Mouse (Mus musculus): Measurements from ENCODE around the gene Hs3st5.
A peak's percentile ranks its signal among the peaks of the same experiment; 100 is the strongest.
"Not testable (repeated sequence)": the region's sequence is repeated elsewhere in the genome, so short reads cannot be mapped to it uniquely, and the experiment has no call there.

Gene Hs3st5

DNA sequence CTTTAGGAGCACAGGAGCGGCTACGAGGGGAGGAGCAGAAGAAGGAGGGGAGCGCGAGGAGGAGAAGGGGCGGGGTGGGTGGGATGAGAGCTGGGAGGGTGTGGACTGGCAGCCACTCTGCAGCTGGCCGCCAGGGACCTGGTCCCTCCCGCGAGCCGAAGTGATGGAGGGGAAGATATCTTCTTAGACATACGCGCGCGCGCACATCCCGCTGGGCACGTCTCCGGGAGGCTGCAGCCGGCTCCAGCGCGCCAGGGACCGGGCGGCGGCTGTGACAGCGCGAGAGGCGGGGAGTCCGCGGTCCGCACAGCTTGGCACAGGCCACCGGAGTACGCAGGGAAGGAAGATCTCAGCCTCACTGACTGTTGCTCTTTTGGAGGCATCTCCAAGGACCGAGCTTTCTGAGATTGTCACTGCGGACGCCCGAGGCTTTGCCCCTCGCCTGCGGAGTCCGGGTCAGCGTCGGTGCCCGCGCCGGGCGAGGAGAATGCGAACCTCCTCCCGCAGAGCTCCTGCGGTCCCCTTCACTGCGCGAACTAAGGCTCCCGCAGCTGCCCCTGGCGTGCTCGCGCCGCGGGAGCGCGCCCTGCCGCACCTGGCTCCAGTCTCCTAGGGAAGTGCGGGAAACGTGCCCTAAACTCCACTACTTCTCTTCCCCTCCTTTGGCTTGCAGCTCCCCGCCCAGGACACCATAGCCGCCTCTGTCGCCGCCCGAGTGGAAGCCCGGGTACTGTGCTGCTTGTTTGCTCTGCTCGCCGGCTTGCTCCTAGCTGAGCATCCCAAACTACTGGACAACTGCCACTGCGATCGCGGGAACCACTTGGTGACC lies at the start of gene Hs3st5:
TSS of gene Hs3st5 (plus strand) at position 88 of the 829 bp plus-strand sequence.
- DNase-seq (ENCODE audit: low read depth), result no peak

DNA sequence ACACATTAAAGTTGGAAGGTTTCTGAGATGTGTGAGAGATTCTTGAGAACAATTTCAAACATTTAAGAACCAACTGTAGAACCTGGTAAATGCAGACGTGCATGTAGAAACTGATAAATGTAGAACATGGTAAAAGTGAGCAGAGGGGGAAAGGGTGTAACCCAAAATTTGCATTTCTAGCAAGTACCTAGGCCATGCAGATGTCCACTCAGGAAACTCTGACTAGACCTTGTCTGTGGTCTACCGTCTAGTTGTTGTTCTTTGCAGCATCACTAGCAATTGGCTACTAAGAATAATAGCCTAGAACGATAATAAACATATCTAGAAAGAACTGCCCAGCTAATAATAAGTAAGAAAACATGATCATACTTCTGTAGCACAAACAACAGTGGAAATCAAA lies 38.0 kb upstream of the Hs3st5 start:
- DNase-seq (ENCODE audit: low read depth), result no peak

DNA sequence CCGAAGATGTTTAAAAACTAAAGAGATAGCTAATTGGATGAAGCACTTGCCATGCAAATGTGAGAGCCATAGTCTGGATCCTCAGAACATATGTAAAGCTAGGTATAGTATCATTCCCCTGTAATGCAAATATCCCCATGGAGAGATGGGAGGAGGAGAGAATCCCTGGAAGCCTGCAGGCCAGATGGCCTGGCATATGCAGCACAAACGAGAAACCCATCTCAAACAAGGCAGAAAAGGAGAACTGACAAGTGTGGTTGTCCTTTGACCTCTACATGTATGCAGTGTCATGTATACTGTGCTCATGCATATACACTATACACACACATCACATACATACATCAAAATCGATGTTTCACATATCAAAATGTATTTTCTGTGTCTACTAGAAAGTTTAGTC lies 35.5 kb upstream of the Hs3st5 start:
- no peak for DNase-seq (ENCODE audit: low read depth)

DNA sequence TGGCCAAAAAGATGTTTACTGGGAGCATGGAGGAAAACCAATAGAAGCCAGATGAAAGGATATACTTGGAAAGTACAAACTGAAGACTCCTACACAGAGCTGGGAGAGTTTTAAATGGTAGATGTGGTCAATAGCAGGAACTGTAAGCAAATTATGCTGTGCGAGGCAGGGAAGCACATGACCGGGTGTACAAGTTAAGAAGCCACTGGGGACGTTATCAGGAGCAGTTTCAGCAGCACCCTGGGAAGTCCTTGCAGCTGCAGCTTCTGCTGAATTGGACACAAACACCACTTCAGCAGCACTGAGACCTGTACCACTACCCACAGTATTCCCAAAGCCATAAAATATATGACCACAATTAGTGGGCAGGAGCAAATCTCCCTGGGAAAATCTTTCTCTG lies 31.8 kb upstream of the Hs3st5 start:
- DNase-seq (ENCODE audit: low read depth), result no peak

DNA sequence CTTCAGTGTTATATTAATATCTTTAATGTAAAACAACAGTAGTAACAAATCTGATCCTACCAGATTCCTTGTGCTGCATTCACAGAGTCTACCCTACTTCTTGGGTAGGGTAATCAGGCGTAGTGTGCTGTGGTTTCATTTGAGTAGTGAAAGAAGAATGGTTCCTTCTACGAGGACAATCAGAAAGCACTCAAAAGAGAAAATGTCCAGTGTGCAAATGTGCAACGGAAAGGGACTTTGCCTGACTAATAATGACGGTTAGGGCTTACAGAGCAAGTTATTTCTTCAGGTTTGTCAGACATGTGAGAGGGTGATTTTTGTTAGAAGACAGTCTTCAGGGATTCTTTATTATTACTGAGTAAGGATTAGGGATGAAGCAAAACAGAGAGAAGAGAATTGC lies 29.1 kb upstream of the Hs3st5 start:
- no peak for DNase-seq (ENCODE audit: low read depth)

DNA sequence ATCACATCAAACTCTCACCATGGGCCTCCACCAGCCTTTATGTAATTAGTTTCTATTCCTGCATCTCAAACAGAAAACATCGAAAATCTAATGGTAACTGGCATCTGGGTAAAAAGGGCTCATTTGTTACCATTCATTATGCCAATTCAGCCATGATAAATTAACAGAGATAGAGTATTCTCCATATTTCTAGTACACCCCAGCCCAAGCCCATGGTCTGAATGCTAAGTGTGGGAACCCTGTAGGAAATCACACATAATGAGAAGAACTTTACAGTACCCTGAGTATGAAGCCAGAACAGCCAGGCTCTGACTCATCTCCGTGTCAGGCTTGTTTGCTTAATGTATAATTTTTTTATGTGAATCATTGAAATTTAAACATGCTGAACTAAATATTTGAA lies 23.3 kb upstream of the Hs3st5 start:
- no peak for DNase-seq (ENCODE audit: low read depth)

DNA sequence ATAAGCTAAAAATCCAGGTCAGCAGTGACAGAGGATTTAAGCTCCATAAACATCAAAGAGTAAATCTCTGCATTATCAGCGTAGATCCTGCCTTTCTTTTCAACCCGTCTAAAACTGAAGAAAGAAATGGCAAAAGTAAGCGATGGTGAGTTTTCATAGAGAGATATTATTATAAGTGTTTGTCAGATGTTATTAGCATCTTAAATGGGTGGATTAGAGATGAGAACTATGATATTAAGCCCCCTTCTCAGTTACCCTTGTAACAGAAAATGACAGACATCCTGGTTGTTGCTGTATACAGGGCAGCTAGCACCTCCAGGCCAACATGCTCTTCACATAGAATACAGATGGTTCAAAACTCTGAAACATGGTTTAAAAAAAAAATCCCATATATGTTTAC lies 22.6 kb upstream of the Hs3st5 start:
- DNase-seq (ENCODE audit: low read depth), result no peak

DNA sequence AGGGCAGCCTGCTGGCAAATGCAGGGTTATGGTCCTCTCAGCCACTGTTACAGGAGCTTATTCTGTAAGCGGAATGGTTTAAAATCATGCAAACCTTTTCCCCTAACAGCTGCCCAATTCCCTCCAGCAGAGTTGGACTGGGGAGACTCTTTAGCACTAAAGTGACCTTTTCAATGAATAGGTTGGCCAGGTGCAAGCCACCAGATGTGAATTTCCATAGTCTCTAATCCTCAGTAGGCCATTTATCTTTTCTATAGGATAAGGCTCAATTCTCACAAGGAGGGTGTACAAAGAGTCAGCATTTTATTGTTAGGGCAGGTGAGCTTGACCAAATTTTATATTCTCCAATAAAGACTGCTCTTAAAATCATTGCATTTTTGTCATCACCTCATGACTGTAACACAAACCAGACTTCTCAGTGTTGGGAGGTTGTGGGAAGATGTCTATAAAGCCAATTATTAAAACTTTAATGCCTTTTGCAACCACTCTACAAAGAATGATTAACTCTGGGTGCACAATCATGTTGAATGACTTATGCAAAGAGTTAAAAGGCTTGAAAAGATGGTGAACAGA lies 21.8 kb upstream of the Hs3st5 start:
- DNase-seq (ENCODE audit: low read depth), result no peak

DNA sequence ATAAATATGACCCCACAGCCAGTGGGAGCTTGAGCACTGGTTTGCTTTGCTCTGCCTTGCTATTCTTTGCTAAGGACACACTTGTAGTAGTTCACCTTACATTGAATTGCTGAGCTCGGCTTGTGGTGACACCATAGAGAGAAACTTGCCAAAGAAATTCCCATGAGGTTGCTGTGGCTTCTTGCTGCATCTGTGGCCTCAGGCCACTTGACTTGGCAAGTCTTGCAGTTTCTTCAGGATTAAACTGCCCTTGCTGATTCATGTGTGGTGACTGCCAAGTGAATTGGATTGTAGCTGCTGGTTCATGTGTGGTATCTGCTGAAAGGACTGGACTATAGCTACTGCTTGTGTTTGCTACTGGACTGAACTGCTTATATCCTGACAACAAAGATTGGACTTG lies 13.0 kb upstream of the Hs3st5 start:
- DNase-seq (ENCODE audit: low read depth), result no peak

DNA sequence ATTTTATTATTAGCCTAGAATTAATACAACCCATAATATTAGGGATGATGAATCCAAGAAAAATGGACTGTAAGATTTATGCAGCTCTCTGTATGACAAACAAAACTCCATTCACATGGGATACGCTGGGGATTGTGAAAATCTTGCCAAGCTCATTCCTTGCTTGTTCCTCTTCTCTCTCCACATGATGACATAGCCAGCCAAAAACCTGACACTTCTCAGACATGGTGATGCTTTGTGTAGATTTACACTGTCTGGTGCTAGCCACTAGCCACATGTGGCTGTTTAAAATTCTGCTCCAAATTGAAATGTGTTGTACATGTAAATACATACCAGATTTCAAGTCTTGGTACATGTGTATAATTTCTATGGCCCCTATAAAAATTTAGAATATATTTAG lies 6.9 kb upstream of the Hs3st5 start:
- no peak for DNase-seq (ENCODE audit: low read depth)

DNA sequence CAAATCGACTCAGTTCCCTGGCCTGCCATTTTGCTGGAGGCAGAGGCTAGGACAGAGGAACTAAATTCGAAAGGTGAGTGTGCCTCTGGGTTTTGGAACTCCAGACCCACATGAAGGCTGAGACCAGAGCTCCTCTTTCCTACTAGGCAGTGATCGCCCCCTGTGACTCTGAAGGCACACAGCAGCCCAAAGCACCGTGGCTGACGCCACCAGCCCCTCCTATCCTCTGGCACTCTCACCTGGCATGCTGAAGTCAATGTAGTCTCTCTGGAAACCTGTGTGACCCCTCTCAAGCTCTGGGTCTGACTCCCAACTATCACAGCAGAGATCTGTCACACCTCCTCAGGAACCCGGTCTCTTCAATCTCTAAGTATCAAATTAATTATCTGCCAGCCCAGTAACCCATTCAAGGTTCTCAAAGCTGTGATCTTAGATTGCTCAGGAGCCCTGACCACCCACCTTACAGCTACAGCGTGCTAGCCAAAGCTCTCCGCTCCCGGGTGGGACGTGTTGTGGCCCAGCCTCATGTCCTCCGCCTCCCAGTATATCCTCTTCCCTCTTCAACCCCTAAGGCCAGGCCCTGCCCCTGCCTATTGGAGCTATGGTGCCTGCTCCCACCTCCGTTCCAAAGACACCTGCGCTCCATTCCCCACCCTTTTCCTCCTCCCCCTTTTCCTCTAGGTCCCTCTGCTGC lies 434 bp upstream of the Hs3st5 start:
- no peak for DNase-seq (ENCODE audit: low read depth)

DNA sequence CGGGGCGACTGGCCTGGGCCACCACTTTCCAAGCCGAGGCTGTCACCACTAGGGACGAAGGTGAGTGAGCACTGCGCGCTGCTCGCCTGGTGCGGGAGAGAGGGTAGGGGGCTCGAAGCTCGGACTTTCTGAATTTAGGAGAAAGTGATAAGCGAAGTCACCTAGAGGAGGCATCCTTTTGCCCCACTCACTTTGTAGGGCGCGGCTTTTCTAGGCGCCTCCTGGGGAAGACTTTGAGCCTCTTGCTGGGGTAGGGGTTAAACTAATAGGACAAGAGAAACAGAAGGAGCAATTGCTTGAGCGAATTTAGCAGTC lies 899 bp downstream of the Hs3st5 start:
- DNase-seq (ENCODE audit: low read depth), result no peak

DNA sequence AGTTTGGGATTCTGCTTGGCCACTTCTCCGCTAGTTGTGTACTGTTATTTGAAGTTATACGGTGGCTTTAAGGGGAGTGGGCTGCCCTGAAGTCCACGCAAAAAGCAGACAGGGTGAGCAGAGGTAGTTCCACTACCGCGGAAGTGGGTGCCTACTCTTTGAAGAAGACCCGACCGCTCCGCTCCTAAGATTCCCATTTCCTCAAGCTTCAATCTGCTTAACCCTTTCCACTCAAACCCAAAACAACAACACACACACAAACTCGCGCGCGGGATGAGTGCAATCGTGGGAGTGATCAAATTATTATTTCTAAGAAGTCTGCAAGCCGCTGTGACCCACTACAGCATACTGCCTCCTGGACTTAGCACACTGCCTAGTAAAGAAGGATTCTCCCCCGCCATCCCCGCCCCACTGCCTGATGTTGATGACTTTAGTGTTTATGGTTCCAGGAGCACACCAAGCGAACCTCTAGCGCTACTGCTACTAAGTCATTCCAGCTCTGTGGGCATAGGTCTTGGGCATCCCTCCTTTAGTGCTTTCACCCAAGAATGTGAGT lies 1.5 kb downstream of the Hs3st5 start:
- DNase-seq (ENCODE audit: low read depth), result no peak

DNA sequence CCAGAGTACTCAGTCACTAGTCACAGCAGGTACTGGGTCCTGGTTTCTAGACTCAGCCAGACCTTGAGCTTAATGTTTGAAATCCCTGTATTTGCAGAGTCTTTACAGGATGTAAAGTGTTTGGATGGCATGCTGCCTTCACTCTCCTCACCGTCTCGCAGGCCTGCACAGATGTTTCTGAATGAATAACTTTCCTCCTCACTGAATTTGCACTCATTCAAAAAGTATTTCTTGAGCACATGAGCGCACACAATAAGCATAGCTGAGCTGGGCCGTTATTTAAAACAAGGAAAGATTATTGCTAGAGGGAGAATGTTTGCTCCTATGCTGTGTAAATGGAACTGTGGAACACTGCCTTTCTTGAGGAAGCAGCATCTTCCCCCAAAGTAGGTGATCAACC lies 2.9 kb downstream of the Hs3st5 start:
- no peak for DNase-seq (ENCODE audit: low read depth)

DNA sequence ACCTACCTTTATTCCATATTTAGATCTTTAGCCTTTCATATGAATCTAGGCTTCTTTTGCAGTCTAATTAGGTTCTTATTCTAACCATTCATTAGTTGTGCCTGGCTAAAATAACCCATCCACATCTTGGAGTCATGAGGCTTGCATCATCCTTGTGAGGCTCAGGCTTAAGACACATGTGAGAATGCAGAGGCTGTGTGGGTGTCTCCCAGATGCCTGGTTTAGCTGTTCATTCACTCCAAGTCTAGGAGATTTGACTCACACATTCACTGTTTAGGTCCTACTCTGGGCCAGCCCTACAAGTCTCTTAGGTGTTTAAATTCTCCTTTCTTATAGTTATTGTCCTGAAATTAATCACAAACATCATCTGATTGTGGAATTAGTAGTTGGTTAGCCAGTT lies 17.3 kb downstream of the Hs3st5 start:
- DNase-seq (ENCODE audit: low read depth), result no peak

DNA sequence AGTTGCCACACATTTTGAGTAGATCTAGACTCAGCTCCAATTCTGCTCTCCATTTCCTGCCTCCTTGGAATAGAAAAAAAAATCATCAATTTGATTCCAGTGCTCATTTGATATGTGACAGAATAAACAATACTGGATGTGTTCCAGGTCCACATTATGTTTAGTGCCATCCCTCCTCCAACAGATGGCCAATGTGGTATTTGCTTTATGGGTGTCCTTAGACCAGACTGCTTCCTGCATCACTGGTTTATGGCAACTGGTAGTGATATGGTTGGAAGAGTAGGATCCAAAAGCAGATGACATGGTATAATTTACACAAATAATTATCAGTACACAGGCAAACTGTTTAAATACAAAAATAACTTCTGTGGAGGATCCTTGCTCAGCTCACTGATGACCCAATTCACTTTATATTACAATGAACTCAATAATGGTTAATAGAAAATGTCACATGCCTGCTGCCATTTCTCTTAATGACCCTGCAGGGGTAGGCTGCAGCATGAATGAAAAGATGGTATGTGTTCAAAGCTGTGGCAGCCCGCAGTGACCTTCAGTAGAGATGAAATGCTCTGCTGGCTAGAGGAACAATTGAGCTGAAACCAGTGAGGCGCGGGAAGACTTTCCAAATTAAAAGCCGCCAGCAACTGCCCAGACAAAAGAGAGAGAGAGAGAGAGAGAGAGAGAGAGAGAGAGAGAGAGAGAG lies 27.2 kb downstream of the Hs3st5 start:
- no peak for DNase-seq (ENCODE audit: low read depth)

DNA sequence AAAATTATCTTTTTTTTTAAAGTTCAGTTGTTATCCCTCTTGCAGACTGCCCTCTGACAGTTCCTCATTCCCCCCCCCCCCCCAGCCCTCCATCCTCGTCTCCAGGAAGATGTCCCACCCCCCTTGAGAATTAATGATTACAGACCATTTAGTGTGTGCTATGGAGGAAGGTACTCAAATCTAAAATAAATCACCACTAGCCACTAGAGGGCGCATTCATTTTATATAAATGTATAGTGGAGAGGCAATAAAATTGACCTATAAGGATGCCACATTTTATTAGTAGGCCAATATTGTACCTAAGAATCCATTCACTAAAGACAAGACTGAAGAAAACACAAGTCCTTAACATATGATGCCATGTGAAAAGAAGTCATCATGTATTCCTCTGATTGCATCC lies 40.0 kb downstream of the Hs3st5 start:
- peak; percentile 6 for DNase-seq (ENCODE audit: low read depth)

DNA sequence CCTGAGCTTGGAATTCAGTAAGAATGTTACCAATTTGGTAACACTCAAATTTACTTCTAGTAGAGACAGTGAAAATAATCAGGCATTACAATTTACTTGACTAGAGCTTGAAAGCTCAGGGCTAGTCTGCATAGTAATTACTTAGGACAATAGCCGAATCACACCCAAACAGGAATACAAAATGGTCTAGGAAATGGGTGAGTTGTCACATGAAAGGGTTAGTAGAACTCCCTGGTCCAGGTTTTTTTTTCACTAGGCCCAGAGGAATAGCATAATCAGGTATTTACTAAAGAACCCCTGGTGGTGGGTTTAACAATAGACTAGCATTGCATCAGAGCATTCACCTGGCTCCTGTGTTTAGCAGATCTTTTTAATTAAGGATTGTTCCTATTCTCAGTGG lies 41.1 kb downstream of the Hs3st5 start:
- DNase-seq (ENCODE audit: low read depth), result not testable (repeated sequence)

DNA sequence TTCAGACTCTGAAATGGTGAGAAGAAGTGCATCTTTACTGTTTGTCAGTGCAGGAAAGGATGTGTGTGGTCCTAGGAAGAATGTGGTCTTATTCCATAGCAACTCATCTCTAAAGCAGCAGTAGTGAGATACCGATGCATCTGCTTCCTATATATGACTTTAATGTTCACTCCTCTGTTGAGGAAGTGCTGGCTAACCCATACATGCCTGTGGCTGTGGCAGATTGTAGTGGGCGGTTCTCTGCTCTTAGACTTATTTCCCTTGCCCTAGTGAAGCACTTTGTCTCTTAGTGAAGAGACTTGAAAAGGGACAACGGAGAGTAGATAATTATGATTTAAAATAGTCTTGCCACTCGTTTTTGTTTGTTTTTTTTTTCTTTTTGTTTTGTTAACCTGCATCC lies 47.4 kb downstream of the Hs3st5 start:
- DNase-seq (ENCODE audit: low read depth), result no peak

DNA sequence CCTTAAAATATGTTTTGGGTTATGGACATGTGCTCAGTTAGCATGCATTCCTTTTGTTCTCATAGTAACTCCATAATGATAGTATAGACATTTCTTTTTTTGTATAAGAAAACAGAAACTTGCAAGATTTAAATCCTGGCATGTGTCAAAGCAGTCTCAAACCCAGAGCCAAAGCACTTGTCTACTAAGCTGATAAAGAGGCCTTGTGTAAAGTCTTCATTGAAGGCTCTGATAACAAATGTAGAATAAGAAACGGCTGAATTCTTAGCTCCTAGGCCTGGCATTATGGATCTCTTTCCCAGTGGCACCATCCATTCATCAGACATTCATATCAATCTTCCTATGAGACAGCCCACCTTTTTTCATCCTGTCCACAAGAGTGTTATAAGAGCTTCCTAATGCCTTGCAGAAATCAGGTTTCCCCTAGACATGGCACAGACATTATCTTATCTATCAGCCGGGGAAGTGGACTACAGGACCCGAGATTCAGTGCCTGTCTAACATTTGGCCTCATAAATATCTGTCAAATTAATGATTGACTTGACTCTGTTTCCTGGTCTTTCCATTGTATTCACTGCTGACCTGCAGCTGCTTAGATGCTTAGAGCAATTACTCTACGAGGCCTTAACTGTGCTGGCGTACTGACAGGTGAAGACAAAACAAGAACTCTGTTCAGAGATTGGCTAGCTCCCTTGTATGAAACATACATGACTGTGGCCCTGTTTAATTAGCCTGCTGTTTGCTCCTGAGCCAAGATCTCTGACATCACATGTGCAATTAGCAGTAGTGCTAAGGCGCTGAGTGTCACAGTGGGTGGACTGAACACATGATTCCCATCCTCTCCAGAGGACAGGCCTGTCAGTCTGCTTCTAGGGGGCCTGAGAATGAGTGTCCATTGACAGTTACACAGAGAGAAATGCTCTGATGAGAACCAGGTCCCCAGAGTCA lies 48.6 kb downstream of the Hs3st5 start:
- DNase-seq (ENCODE audit: low read depth), result no peak

DNA sequence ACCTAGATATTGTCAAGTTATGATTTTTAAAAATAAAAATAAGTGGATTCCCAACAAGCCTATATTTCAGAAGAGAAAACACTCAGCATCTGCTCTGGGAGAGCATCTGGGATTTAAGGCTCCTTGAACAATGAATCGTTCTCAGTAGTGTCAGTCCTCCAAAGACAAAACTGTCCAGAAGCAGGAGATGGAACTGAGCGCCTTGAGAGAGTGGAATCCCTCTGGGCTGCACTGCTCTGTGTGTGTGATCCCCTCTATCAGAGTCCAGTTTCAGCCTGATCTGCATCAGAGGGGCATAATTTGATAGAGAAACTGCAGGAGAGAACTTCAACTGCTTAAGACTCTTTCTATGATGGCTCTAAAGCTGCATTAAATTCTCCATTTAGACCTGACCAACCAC lies 49.5 kb downstream of the Hs3st5 start:
- no peak for DNase-seq (ENCODE audit: low read depth)

DNA sequence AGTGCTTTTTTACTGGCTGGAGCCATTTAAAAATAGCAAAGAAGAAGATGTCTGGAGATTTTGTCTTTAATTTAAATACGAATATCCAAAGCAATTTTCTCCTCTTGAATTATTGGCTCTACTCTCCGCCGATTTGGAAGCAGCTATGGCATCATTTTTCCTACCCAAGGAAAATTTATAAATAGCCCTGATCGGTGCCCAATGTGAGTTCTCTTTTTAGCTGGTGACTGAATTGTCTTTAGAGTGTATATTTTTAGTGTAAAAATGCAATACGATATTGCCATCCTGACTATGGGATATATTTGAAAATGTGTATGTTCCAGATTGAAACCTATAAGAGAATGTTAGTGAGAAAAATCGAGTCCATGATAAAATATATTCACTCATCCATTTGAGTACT lies 51.1 kb downstream of the Hs3st5 start:
- DNase-seq (ENCODE audit: low read depth), result no peak
